Mouse (Mus musculus) heart, adult 2 months (tissue): ENCODE measurements around the gene Fam83e. TPM values are rescaled to one million over a fixed set of nuclear protein-coding genes. Genes with fewer than 3 reads are reported as not detected.

Experiments used
- DNase-seq, 2 experiments: peaks; one replicate each; pipeline ENCODE4 v3.0.0; 2021
- H3K27ac ChIP-seq: fragments of 200-600 bp; 2 replicates; pipeline ENCODE4 v1.8.1; 2022
- H3K27me3 ChIP-seq: fragments of 200-500 bp; 2 replicates; pipeline ENCODE4 v1.6.1; 2012; ENCODE audit warnings: mild to moderate bottlenecking, low read length, inconsistent platforms, mixed read lengths; ENCODE audit not compliant: control insufficient read depth, insufficient read depth
- H3K36me3 ChIP-seq: fragments of 200-500 bp; 2 replicates; pipeline ENCODE4 v1.6.1; 2012; ENCODE audit warnings: low read length, inconsistent platforms; ENCODE audit not compliant: control insufficient read depth, insufficient read depth
- H3K4me1 ChIP-seq: fragments of 200-500 bp; 2 replicates; pipeline ENCODE4 v1.6.1; 2011; ENCODE audit warnings: low read length; ENCODE audit not compliant: control insufficient read depth, insufficient read depth
- H3K4me3 ChIP-seq: fragments of 200-600 bp; 2 replicates; pipeline ENCODE4 v1.8.1; 2022
- H3K79me2 ChIP-seq: fragments of 200-500 bp; replicated peaks from 2 replicates; pipeline ENCODE4 v1.6.1; 2012; ENCODE audit warnings: mild to moderate bottlenecking, inconsistent platforms, low read length, moderate library complexity, mixed read lengths; ENCODE audit not compliant: control insufficient read depth, insufficient read depth
- H3K9ac ChIP-seq: fragments of 200-500 bp; 2 replicates; pipeline ENCODE4 v1.6.1; 2012; ENCODE audit warnings: low read depth, mild to moderate bottlenecking, control low read depth, inconsistent platforms, low read length, mixed read lengths
- CTCF ChIP-seq: fragments of 200-600 bp; IDR thresholded peaks from 2 replicates; pipeline ENCODE4 v1.8.1; 2022; ENCODE audit warnings: antibody characterized with exemption, mild to moderate bottlenecking, moderate library complexity
- EP300 ChIP-seq: fragments of 200-500 bp; IDR thresholded peaks from 2 replicates; pipeline ENCODE4 v1.6.1; 2011; ENCODE audit warnings: low read depth, low read length, control low read depth; ENCODE audit not compliant: insufficient read depth
- POLR2A ChIP-seq: fragments of 200-500 bp; IDR thresholded peaks from 2 replicates; pipeline ENCODE4 v1.6.1; 2011; ENCODE audit warnings: mild to moderate bottlenecking, low read depth, low read length, control low read depth; ENCODE audit not compliant: insufficient read depth
- WGBS: fragments of 180-500 bp; shearing (Covaris S2); methylation state at CpG from one replicate; pipeline ENCODE4 v1.1.7; 2018; 5-methylcytosine and 5-hydroxymethylcytosine counted together
- intact Hi-C: fragments of 180-260 bp; cut with DNase I; formaldehyde crosslinking; loops from one replicate; pipeline ENCODE4 v1.15.1; 2025
- polyA plus RNA-seq: library from polyadenylated mRNA; depleted of rRNA; stranded (reverse); fragments of >200 nt; gene quantifications from 2 replicates; pipeline ENCODE4 v1.2.3, GENCODE M21; 2012
- total RNA-seq, 2 experiments: library from RNA; stranded (reverse); gene quantifications; 2 replicates each; pipeline ENCODE4 v1.2.3; 2021

The Fam83e gene
- total and polyA plus RNA-seq, 3 experiments, result 0.13 to 1.1 (median 0.34) TPM

DNA sequence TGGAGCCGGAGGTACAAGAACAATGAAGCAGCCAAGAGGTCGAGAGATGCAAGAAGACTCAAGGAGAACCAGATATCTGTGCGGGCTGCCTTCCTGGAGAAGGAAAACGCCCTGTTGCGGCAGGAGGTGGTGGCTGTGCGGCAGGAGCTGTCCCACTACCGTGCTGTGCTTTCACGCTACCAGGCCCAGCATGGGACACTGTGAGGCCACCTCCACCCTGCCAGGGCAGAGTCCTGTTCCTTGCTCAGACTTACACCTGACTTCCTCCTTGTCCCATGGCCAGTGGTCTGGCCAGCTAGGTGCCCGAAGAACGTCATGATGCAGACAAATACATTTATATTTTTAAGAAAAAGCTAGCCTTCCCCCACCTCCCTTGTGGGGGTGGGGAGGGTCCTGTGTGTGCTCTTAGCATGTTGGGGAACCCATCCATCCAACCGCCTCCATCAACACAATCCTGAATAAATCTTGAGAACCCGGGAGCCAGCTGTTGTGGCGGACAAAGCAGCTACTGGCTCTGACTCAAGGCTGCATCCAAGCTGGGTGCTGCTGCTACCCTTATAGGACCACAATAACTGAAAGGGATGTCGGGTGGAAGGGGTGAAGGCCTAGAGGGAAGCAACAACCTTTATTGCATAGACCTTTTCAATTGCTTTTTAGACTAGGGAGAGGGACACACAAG lies 11.2 kb upstream of the Fam83e start:
- H3K4me3 ChIP-seq, result no peak overlapping the region
- 0 out of 2 replicates have a peak overlapping the region, but pooled peaks have one; percentile 9 for H3K9ac ChIP-seq
- TF ChIP-seq EP300 (no peak), POLR2A (no peak; the same call in 1 of the 2 replicates), CTCF (no peak)
- H3K36me3 ChIP-seq, result peaks cover 26% of the 10 kb centered on the region
- no peaks in the 10 kb centered on the region for H3K79me2 ChIP-seq
- intact Hi-C loops, result loop anchor here (10.0 kb wide), 1 partner anchor 965 kb away; the partner anchor contains the start of gene Vrk3
- H3K27me3 ChIP-seq, result no peaks in the 10 kb centered on the region
- no peak for DNase-seq
- peak overlapping the region; percentile 2; the same call in 1 of the 2 replicates for H3K27ac ChIP-seq
- H3K4me1 ChIP-seq, result peaks cover 14% of the 10 kb centered on the region
- WGBS, result 70% methylated on average over 14 of the region's 14 CpGs

DNA sequence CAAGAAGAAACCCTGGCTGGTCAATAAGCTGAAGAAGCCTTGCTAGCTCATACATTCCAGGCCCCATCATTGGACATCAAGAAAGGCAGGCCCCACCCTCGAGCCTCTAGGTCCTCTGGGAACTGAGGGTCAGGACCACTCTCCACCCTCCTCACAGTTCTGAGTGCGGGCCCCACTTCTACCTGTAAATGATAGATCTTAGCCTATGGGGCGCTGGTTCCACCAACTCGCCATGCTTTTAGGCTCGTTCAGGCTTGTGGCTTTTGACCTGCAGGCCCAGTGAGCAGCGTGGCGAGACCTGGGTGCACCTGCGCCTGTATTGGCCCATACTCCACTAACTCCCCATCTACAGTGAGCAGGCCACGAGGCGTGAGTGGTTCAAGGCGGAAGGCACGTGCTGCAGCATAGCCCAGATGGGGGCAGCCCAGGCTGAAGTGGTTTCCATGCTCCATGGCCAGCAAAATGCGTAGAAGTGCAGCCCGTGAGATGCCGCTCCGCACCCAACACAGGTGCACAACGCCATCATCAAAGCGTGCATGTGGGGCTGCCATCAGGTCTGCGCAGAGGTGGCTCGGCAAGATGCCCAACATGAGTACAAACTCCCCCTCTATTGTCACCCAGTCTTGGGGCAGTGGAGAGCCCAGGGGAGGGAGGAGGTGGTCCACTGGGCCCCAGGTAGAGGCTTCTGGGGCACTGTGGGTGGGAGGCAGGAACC lies 10.4 kb upstream of the Fam83e start:
- no peaks in the 10 kb centered on the region for H3K79me2 ChIP-seq
- no peak overlapping the region for H3K27ac ChIP-seq
- DNase-seq, result peak in 1 of 2 experiments; percentile 28
- H3K9ac ChIP-seq, result no peak overlapping the region
- peaks cover 17% of the 10 kb centered on the region for H3K4me1 ChIP-seq
- TF ChIP-seq EP300 (peak; percentile 84), CTCF (no peak), POLR2A (peak; percentile 81)
- H3K4me3 ChIP-seq, result no peak overlapping the region
- WGBS, result 93% methylated on average over 20 of the region's 20 CpGs
- H3K27me3 ChIP-seq, result no peaks in the 10 kb centered on the region
- intact Hi-C loops, result loop anchor here (10.0 kb wide), 1 partner anchor 966 kb away; the partner anchor contains the start of gene Vrk3
- H3K36me3 ChIP-seq, result peaks cover 26% of the 10 kb centered on the region

DNA sequence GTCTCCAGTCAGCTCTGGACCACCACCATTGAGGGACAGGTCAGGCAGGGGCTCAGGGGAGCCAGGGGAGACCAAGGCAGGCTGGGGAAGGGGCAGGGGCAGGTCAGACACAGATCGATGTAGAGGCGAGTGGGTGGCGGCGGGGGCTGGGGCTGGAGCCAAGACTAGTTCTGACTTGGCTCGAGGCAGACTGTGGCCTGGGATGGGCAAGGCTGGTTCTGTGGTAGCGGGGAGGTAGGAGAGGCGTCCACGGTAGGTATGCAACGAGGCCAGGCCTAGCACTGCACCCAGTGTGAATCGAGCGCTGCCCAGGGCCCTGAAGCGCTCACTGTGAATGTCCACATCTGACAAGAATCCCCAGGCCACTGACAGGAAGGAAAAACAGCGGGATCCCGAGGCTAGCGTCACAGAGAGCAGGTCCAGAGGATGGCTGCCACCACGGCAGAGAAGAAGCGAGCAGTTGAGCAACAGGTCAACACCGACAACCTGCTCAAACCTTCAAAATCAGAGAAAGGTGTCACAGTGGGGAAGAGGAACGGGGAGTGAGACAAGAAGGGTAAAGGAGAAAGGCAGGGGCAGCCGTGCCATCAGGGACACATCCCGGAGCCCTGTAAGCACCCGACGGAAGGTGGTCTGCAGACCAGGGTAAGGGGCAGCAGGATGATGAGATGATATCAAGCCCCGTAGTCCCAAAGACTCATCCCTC lies 9.5 kb upstream of the Fam83e start:
- intact Hi-C loops, result loop anchor here (10.0 kb wide), 1 partner anchor 967 kb away; the partner anchor contains the start of gene Vrk3
- no peak overlapping the region for H3K4me3 ChIP-seq

DNA sequence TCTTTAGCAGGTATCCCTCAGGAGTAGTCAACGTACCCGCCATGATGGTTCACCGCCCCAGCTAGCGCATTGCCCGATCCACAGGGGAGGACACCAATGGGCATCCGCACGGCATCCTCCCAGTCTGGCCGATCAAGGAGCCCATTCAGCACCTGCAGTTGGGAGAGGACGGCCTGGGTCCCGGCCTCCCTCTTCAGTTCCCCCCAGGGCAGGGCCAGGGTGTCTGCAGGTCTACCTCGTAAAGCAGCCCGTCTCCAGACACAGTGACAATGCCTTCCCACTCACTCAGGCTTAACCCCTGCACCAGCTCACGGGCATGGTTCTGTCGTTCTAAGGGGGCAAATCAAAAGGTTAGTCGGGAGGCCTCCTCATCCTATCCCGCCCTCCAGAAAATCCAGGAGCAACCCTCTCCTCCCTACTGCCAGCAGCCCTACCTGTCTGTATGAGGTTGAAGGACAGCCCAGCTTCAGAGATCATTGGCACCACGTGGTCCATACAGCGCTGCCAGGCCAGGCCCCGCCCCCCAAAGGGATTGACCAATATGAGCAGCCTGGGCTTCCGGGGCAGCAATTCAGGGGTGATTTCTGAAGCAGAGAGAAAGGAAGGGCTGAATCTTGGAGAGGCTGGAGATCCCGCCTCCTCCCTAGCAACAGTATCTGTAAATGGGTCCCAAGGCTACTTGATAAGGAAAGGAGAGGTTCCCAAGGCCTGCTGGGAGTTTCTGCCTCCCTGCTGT lies 8.8 kb upstream of the Fam83e start:
- Histone ChIP-seq H3K36me3 (peaks cover 26% of the 10 kb centered on the region), H3K4me1 (peaks cover 23% of the 10 kb centered on the region), H3K79me2 (no peaks in the 10 kb centered on the region; the same call in 1 of the 2 replicates), H3K9ac (no peak overlapping the region), H3K4me3 (no peak overlapping the region), H3K27ac (no peak overlapping the region; the same call in 1 of the 2 replicates), H3K27me3 (no peaks in the 10 kb centered on the region)
- no peak for TF ChIP-seq CTCF
- peak; percentile 31; the same call in 1 of the 2 replicates for TF ChIP-seq POLR2A
- TF ChIP-seq EP300, result 0 out of 2 replicates have a peak, but pooled peaks have one; percentile 6
- DNase-seq, result peak; percentile 51 to 69
- intact Hi-C loops, result loop anchor here (10.0 kb wide), 1 partner anchor 967 kb away; the partner anchor contains the start of gene Vrk3
- WGBS, result 83% methylated on average over 21 of the region's 21 CpGs

More for the DNA sequence above, 9.5 kb upstream of the Fam83e start:
- no peaks in the 10 kb centered on the region; the same call in 1 of the 2 replicates for H3K79me2 ChIP-seq
- no peak overlapping the region for H3K27ac ChIP-seq
- no peak for TF ChIP-seq CTCF
- peak; percentile 42; the same call in 1 of the 2 replicates for TF ChIP-seq EP300
- TF ChIP-seq POLR2A, result peak; percentile 57
- H3K36me3 ChIP-seq, result peaks cover 26% of the 10 kb centered on the region
- peaks cover 21% of the 10 kb centered on the region for H3K4me1 ChIP-seq
- WGBS, result 78% methylated on average over 24 of the region's 24 CpGs
- H3K27me3 ChIP-seq, result no peaks in the 10 kb centered on the region
- H3K9ac ChIP-seq, result no peak overlapping the region
- DNase-seq, result peak in 1 of 2 experiments; percentile 31

DNA sequence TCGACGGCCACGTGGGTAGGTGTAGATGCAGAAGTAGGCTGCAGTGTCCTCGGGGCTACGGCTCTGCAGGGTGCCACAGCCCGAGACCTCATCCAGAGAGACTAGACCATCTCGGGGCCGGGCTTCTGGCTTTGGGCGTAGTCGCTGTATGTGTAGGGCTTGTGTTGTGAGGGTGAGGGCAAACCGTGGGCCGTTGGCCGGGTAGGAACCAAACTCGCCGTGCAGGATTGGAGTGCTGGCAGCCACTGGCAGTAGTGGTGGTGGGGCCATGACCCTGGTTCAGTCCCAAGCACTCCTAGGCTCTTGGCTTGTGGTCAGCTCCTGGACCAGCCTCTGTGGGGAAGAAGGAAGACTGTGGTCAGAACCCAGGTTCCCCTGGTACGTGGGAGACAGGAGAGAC lies 7.6 kb upstream of the Fam83e start:
- H3K4me3 ChIP-seq, result no peak overlapping the region
- no peak for TF ChIP-seq CTCF
- 0 out of 2 replicates have a peak, but pooled peaks have one; percentile 10 for TF ChIP-seq POLR2A
- TF ChIP-seq EP300, result no peak
- WGBS, result 91% methylated on average over 16 of the region's 16 CpGs
- H3K27me3 ChIP-seq, result no peaks in the 10 kb centered on the region
- intact Hi-C loops, result loop anchor here (10.0 kb wide), 1 partner anchor 969 kb away; the partner anchor contains the start of gene Vrk3
- peaks cover 18% of the 10 kb centered on the region for H3K4me1 ChIP-seq
- H3K79me2 ChIP-seq, result no peaks in the 10 kb centered on the region; the same call in 1 of the 2 replicates
- no peak overlapping the region for H3K27ac ChIP-seq
- H3K9ac ChIP-seq, result no peak overlapping the region
- DNase-seq, result no peak
- peaks cover 21% of the 10 kb centered on the region for H3K36me3 ChIP-seq
